In the genomic region with DNA sequence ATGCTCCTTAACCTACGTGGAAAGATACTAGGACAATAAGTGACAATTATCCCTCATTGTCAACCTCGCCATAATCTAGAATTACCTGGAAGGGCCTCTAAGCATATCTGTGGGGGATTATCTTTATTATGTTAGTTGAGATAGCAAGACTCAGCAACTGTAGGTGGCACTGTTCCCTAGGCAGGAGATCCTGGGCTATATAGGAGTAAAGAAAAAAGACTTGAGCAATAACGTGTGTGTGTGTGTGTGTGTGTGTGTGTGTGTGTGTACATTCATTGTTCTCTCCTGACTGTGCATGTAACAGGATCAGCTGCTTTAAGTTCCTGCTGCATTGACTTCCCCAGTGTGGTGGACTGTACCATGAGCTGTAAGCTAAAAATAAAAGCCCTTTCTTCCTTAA, we compare ENCODE assay signal across 9 mouse cellular contexts.
DNase-seq lines count a peak whose midpoint lies in the region; ATAC-seq and TF ChIP-seq lines count a peak whose summit lies in the region.
"Had no signal": no experiment of that assay in that cellular context is flagged by ENCODE, and none has a peak within 500 bp of the region (broad histone marks: within the 10 kb centered on the region; RNA-seq: fewer than 3 reads in every experiment).

No protein-coding gene starts in this region.

- no peak overlapping the region for H3K9ac ChIP-seq in liver, embryonic 15.5 days
- H3K9ac ChIP-seq in hindbrain, embryonic 12.5 days, result no peak overlapping the region

- no peak for TF ChIP-seq POLR2A in brain, embryonic 14.5 days (IDR thresholded peaks at IDR 0.05; ENCODE audit: borderline replicate concordance, extremely low read depth, insufficient read depth, insufficient read length, poor library complexity, severe bottlenecking)

- H3K36me3 ChIP-seq in liver, embryonic 15.5 days (replicated peaks), result no peaks in the 10 kb centered on the region
- H3K36me3 ChIP-seq in hindbrain, embryonic 12.5 days, result no peaks in the 10 kb centered on the region
- H3K36me3 ChIP-seq: G1E had no signal

- H3K4me3 ChIP-seq in liver, embryonic 15.5 days (replicated peaks), result no peak overlapping the region
- no peak overlapping the region for H3K4me3 ChIP-seq in hindbrain, embryonic 12.5 days

- peak; percentile 4 for DNase-seq in embryo, embryonic 10 days (ENCODE audit: low spot score)
- DNase-seq in embryo, embryonic 9.5 days (ENCODE audit: extremely low spot score), result no peak
- DNase-seq in liver, result no peak
- DNase-seq in brain, embryonic 14.5 days (ENCODE audit: low read depth), result peak; percentile 31
- peak; percentile 32 for DNase-seq in retina, postnatal 1 day
- DNase-seq in frontal cortex, postnatal 14 days (ENCODE audit: low spot score in 2 of 2), result no peak

- 0 out of 2 replicates have a peak, but pooled peaks have one; percentile 42 for ATAC-seq in liver, embryonic 15.5 days (ENCODE audit: insufficient read depth)
- ATAC-seq in hindbrain, embryonic 12.5 days (ENCODE audit: low FRiP score), result no peak

- no peak for TF ChIP-seq CTCF in brain, embryonic 14.5 days (IDR thresholded peaks at IDR 0.05; ENCODE audit: borderline replicate concordance, extremely low read depth, insufficient read depth, insufficient read length)

- H3K27ac ChIP-seq in liver, embryonic 15.5 days (replicated peaks), result no peak overlapping the region
- H3K27ac ChIP-seq in hindbrain, embryonic 12.5 days, result no peak overlapping the region

- no peaks in the 10 kb centered on the region for H3K9me3 ChIP-seq in liver, embryonic 15.5 days (replicated peaks)
- H3K9me3 ChIP-seq in hindbrain, embryonic 12.5 days (replicated peaks), result no peaks in the 10 kb centered on the region
- H3K9me3 ChIP-seq: G1E had no signal

- WGBS in liver, embryonic 15.5 days (ENCODE audit: insufficient replicate concordance), result 31% methylated on average over 3 of the region's 3 CpGs
- 66% methylated on average over 3 of the region's 3 CpGs for WGBS in hindbrain, embryonic 12.5 days

- no peaks in the 10 kb centered on the region for H3K4me1 ChIP-seq in liver, embryonic 15.5 days (replicated peaks)
- H3K4me1 ChIP-seq in hindbrain, embryonic 12.5 days, result no peaks in the 10 kb centered on the region

- no peak overlapping the region for H3K4me2 ChIP-seq in liver, embryonic 15.5 days
- H3K4me2 ChIP-seq in hindbrain, embryonic 12.5 days (replicated peaks), result no peak overlapping the region

- no peaks in the 10 kb centered on the region for H3K27me3 ChIP-seq in liver, embryonic 15.5 days
- H3K27me3 ChIP-seq in hindbrain, embryonic 12.5 days, result peaks cover 2% of the 10 kb centered on the region; the same call in 1 of the 2 replicates

Comparison
In these comparisons a context has a peak if more than half of its experiments do, and no peak if none do; other contexts are left out.
1. DNase-seq: peak in embryo, embryonic 10 days (single experiment), brain, embryonic 14.5 days (single experiment) and retina, postnatal 1 day (single experiment); none in embryo, embryonic 9.5 days (single experiment), liver (single experiment) and frontal cortex, postnatal 14 days (0 of 2).